Mouse (Mus musculus): ENCODE data around the gene Rrad. TPM values are rescaled to one million over a fixed set of nuclear protein-coding genes. Genes with fewer than 3 reads are reported as not detected.
"Not testable (repeated sequence)": the region's sequence is repeated elsewhere in the genome, so short reads cannot be mapped to it uniquely, and the experiment has no call there.

The Rrad gene
- total RNA-seq (2014; rRNA removed; ENCODE audit: low replicate concordance) (197 and 317 TPM in 2 replicates), polyA plus RNA-seq (2015; fragmentation: Nextera tagmentation; extraction: Ambion mirVana) (235 and 284 TPM in 2 replicates)

DNA sequence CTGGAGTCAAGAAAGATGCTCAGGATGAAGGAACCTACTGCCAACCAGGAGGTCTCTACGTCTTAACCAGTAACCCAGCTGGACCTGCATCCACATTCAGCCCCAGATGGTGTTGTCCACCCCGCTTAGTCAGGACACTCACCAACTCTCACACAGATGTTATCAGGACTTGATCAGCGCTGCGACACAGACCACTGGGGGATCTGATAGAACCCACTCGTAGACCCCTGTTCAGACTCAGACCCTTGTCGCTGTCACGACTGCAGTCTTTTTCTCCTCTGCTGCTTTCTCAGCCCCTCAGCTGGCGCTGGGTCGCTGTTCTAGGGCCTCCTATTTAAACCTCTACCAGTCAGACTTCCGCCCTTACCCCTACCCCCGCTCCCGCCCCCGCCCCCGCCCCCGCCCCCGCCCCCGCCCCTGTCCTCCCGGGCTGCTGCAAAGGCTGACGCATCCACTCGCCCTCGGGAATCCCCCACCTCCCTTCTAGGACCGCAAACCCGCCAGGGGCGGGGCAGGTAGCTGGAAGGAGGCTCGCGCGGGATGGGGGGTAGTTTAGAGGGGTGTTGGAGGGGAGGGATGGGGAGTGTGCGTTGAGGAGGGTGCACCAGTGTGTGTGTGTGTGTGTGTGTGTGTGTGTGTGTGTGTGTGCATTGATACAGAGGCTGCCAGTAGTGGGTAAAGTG is at the start of gene Rrad:
Gene Rrad (minus strand): TSS at position 347 of the 683 bp plus-strand sequence.
- WGBS = 2% methylated on average over 28 of the region's 28 CpGs

GRCm38 (mm10) chr8:104655614-104656013 is 24.5 kb upstream of the Rrad start:
- Histone ChIP-seq H3K9me3 (replicated peaks; ENCODE audit: control insufficient read depth, low read length) (no peaks in the 10 kb centered on the region), H3K27me3 (ENCODE audit: control insufficient read depth, insufficient read depth, low read length) (no peaks in the 10 kb centered on the region), H3K27ac (ENCODE audit: low read depth) (no peak overlapping the region), H3K36me3 (replicated peaks; ENCODE audit: control insufficient read depth, insufficient read depth, low read length) (no peaks in the 10 kb centered on the region), H3K4me3 (ENCODE audit: low read depth, low read length) (no peak overlapping the region), H3K4me2 (ENCODE audit: low read depth, low read length) (no peak overlapping the region), H3K4me1 (ENCODE audit: control insufficient read depth, insufficient read depth) (no peaks in the 10 kb centered on the region), H3K9ac (replicated peaks; ENCODE audit: low read depth, low read length) (no peak overlapping the region)
- 79% methylated on average over 4 of the region's 4 CpGs for WGBS
- ATAC-seq (ENCODE audit: insufficient read depth, low read depth) (no peak), DNase-seq (ENCODE audit: low spot score) (no peak)
- TF ChIP-seq EP300 (IDR thresholded peaks at IDR 0.05; ENCODE audit: low read depth) (no peak), CTCF (IDR thresholded peaks at IDR 0.05; ENCODE audit: low read depth) (no peak)

More for the DNA sequence above, at the start of gene Rrad:
- H3K4me2 ChIP-seq (ENCODE audit: low read depth, low read length) = peak within 1 kb of the TSS; percentile 67
- peak; percentile 77 for ATAC-seq (ENCODE audit: insufficient read depth, low read depth)
- H3K4me1 ChIP-seq (ENCODE audit: control insufficient read depth, insufficient read depth) = peaks cover 38% of the 10 kb centered on the region
- H3K27ac ChIP-seq (ENCODE audit: low read depth) = peak within 1 kb of the TSS; percentile 90
- no peaks in the 10 kb centered on the region for H3K27me3 ChIP-seq (ENCODE audit: control insufficient read depth, insufficient read depth, low read length)
- peak; percentile 87 for DNase-seq (ENCODE audit: low spot score)
- H3K9ac ChIP-seq (replicated peaks; ENCODE audit: low read depth, low read length) = peak within 1 kb of the TSS; percentile 77
- H3K9me3 ChIP-seq (replicated peaks; ENCODE audit: control insufficient read depth, low read length) = no peaks in the 10 kb centered on the region
- peak within 1 kb of the TSS; percentile 63 for H3K4me3 ChIP-seq (ENCODE audit: low read depth, low read length)
- peaks cover 24% of the 10 kb centered on the region for H3K36me3 ChIP-seq (replicated peaks; ENCODE audit: control insufficient read depth, insufficient read depth, low read length)
- TF ChIP-seq CTCF (IDR thresholded peaks at IDR 0.05; ENCODE audit: low read depth) = no peak
- 0 out of 2 replicates have a peak, but pooled peaks have one; percentile 22 for TF ChIP-seq EP300 (IDR thresholded peaks at IDR 0.05; ENCODE audit: low read depth)

- WGBS = 3% methylated on average over 3 of the region's 3 CpGs
- H3K27ac ChIP-seq (ENCODE audit: low read depth) = no peak overlapping the region
- H3K4me3 ChIP-seq (ENCODE audit: low read depth, low read length) = no peak overlapping the region
- H3K27me3 ChIP-seq (ENCODE audit: control insufficient read depth, insufficient read depth, low read length) = no peaks in the 10 kb centered on the region
- TF ChIP-seq CTCF (IDR thresholded peaks at IDR 0.05; ENCODE audit: low read depth) (peak; percentile 96), EP300 (IDR thresholded peaks at IDR 0.05; ENCODE audit: low read depth) (no peak)
- H3K4me1 ChIP-seq (ENCODE audit: control insufficient read depth, insufficient read depth) = no peaks in the 10 kb centered on the region
- peak; percentile 90 for DNase-seq (ENCODE audit: low spot score)
- H3K36me3 ChIP-seq (replicated peaks; ENCODE audit: control insufficient read depth, insufficient read depth, low read length) = no peaks in the 10 kb centered on the region
- H3K4me2 ChIP-seq (ENCODE audit: low read depth, low read length) = no peak overlapping the region
- no peaks in the 10 kb centered on the region for H3K9me3 ChIP-seq (replicated peaks; ENCODE audit: control insufficient read depth, low read length)
- ATAC-seq (ENCODE audit: insufficient read depth, low read depth) = peak; percentile 60
- no peak overlapping the region for H3K9ac ChIP-seq (replicated peaks; ENCODE audit: low read depth, low read length)
Observed at GRCm38 (mm10) chr8:104654984-104655383, 23.9 kb upstream of the Rrad start.

DNA sequence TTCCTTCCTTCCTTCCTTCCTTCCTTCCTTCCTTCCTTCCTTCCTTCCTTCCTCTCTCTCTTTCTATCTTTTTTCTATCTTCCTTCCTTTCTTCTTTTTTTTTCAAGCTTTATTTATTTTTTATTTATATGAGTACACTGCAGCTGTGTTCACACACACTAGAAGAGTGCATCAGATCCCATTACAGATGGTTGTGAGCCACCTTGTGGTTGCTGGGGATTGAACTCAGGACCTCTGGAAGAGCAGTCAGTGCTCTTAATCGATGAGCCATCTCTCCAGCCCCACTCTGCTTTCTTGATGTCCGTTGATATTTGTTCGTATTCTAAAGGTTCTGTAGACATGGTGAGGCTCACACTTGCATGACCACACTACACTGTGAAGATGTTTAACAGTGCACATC is 13.1 kb upstream of the Rrad start:
- not testable (repeated sequence) for DNase-seq (ENCODE audit: low spot score); H3K9me3 ChIP-seq (replicated peaks; ENCODE audit: control insufficient read depth, low read length); H3K27me3 ChIP-seq (ENCODE audit: control insufficient read depth, insufficient read depth, low read length); H3K27ac ChIP-seq (ENCODE audit: low read depth); ATAC-seq (ENCODE audit: insufficient read depth, low read depth); H3K9ac ChIP-seq (replicated peaks; ENCODE audit: low read depth, low read length); H3K4me3 ChIP-seq (ENCODE audit: low read depth, low read length); H3K36me3 ChIP-seq (replicated peaks; ENCODE audit: control insufficient read depth, insufficient read depth, low read length); H3K4me2 ChIP-seq (ENCODE audit: low read depth, low read length)
- peak; percentile 42 for TF ChIP-seq CTCF (IDR thresholded peaks at IDR 0.05; ENCODE audit: low read depth)
- peaks cover 12% of the 10 kb centered on the region for H3K4me1 ChIP-seq (ENCODE audit: control insufficient read depth, insufficient read depth)
- 54% methylated on average over 3 of the region's 3 CpGs for WGBS

- Histone ChIP-seq H3K9ac (replicated peaks; ENCODE audit: low read depth, low read length) (peak overlapping the region; percentile 71; the same call in 1 of the 2 replicates), H3K36me3 (replicated peaks; ENCODE audit: control insufficient read depth, insufficient read depth, low read length) (peaks cover 23% of the 10 kb centered on the region), H3K4me2 (ENCODE audit: low read depth, low read length) (peak overlapping the region; percentile 86), H3K9me3 (replicated peaks; ENCODE audit: control insufficient read depth, low read length) (no peaks in the 10 kb centered on the region), H3K27ac (ENCODE audit: low read depth) (peak overlapping the region; percentile 81), H3K4me3 (ENCODE audit: low read depth, low read length) (peak overlapping the region; percentile 93), H3K4me1 (ENCODE audit: control insufficient read depth, insufficient read depth) (peaks cover 12% of the 10 kb centered on the region), H3K27me3 (ENCODE audit: control insufficient read depth, insufficient read depth, low read length) (no peaks in the 10 kb centered on the region)
- no peak for ATAC-seq (ENCODE audit: insufficient read depth, low read depth)
- TF ChIP-seq CTCF (IDR thresholded peaks at IDR 0.05; ENCODE audit: low read depth) = no peak
- TF ChIP-seq EP300 (IDR thresholded peaks at IDR 0.05; ENCODE audit: low read depth) = no peak
- 65% methylated on average over 6 of the region's 6 CpGs for WGBS
- no peak for DNase-seq (ENCODE audit: low spot score)
Observed at GRCm38 (mm10) chr8:104642324-104642654, 11.2 kb upstream of the Rrad start.
